In genomic region chr2:179722776-179723386, GRCm38 (mm10) we compare ENCODE assay signal across 11 mouse cellular contexts.
DNase-seq lines count a peak whose midpoint lies in the region; ATAC-seq and TF ChIP-seq lines count a peak whose summit lies in the region.
"Had no signal": no experiment of that assay in that cellular context is flagged by ENCODE, and none has a peak within 500 bp of the region (broad histone marks: within the 10 kb centered on the region; RNA-seq: fewer than 3 reads in every experiment).

No protein-coding gene starts in this region.

- H3K27ac ChIP-seq in kidney, postnatal 0 days = no peak overlapping the region
- no peak overlapping the region for H3K27ac ChIP-seq in hindbrain, postnatal 0 days
- H3K27ac ChIP-seq: liver, embryonic 15.5 days had no signal

- H3K4me1 ChIP-seq in kidney, postnatal 0 days (replicated peaks; ENCODE audit: insufficient read depth, low read length) = no peaks in the 10 kb centered on the region
- H3K4me1 ChIP-seq in hindbrain, postnatal 0 days (ENCODE audit: insufficient read depth, low read length) = 0 out of 2 replicates have a peak, but pooled peaks cover 4% of the 10 kb centered on the region
- H3K4me1 ChIP-seq: liver, embryonic 15.5 days had no signal

- no peak overlapping the region for H3K9ac ChIP-seq in kidney, postnatal 0 days (ENCODE audit: low read depth, low read length)
- no peak overlapping the region for H3K9ac ChIP-seq in hindbrain, postnatal 0 days (replicated peaks; ENCODE audit: low read length)
- H3K9ac ChIP-seq: liver, embryonic 15.5 days had no signal

- DNase-seq in adrenal gland, postnatal 14 days = peak; percentile 19
- no peak for DNase-seq in adrenal gland, adult 2 months
- peak; percentile 26 for DNase-seq in kidney, postnatal 0 days (ENCODE audit: low spot score)
- no peak for DNase-seq in kidney, postnatal 14 days
- DNase-seq in B cell, adult 2 months = peak; percentile 2 to 3
- DNase-seq in hindbrain, postnatal 0 days (ENCODE audit: low spot score) = peak; percentile 55
- DNase-seq in right cerebral cortex, postnatal 4 days = no peak
- DNase-seq in adrenal gland, adult 8-10 months = no peak
- DNase-seq: heart, postnatal 14 days; layer of hippocampus, adult 9-11 months had no signal

- no peaks in the 10 kb centered on the region; the same call in 1 of the 2 replicates for H3K27me3 ChIP-seq in kidney, postnatal 0 days (ENCODE audit: insufficient read depth, low read length)
- no peaks in the 10 kb centered on the region for H3K27me3 ChIP-seq in hindbrain, postnatal 0 days (ENCODE audit: insufficient read depth, low read length)
- H3K27me3 ChIP-seq: liver, embryonic 15.5 days had no signal

- WGBS in kidney, postnatal 0 days = 57% methylated on average over 4 of the region's 4 CpGs
- WGBS in hindbrain, postnatal 0 days = 76% methylated on average over 4 of the region's 4 CpGs

- H3K9me3 ChIP-seq in kidney, postnatal 0 days (replicated peaks; ENCODE audit: low read length) = no peaks in the 10 kb centered on the region
- H3K9me3 ChIP-seq in hindbrain, postnatal 0 days (ENCODE audit: low read length) = no peaks in the 10 kb centered on the region
- H3K9me3 ChIP-seq: liver, embryonic 15.5 days had no signal

- H3K36me3 ChIP-seq in kidney, postnatal 0 days (ENCODE audit: insufficient read depth, low read length) = no peaks in the 10 kb centered on the region
- H3K36me3 ChIP-seq in hindbrain, postnatal 0 days (ENCODE audit: insufficient read depth, low read length) = no peaks in the 10 kb centered on the region
- H3K36me3 ChIP-seq: liver, embryonic 15.5 days had no signal

- H3K4me2 ChIP-seq in kidney, postnatal 0 days (ENCODE audit: low read length) = no peak overlapping the region
- no peak overlapping the region for H3K4me2 ChIP-seq in hindbrain, postnatal 0 days (ENCODE audit: low read depth, low read length)
- H3K4me2 ChIP-seq: liver, embryonic 15.5 days had no signal

- H3K4me3 ChIP-seq in kidney, postnatal 0 days (replicated peaks; ENCODE audit: low read depth, low read length) = no peak overlapping the region
- no peak overlapping the region for H3K4me3 ChIP-seq in hindbrain, postnatal 0 days (ENCODE audit: low read length)
- H3K4me3 ChIP-seq: liver, embryonic 15.5 days had no signal

- ATAC-seq in kidney, postnatal 0 days (replicated peaks; ENCODE audit: low FRiP score, low read depth) = no peak
- peak; percentile 63 for ATAC-seq in hindbrain, postnatal 0 days

- peak; percentile 56 for TF ChIP-seq CTCF in kidney, postnatal 0 days (IDR thresholded peaks at IDR 0.05; ENCODE audit: low read depth)
- peak; percentile 81 for TF ChIP-seq CTCF in hindbrain, postnatal 0 days (IDR thresholded peaks at IDR 0.05; ENCODE audit: low read depth)

Comparison
In these comparisons a context has a peak if more than half of its experiments do, and no peak if none do; other contexts are left out.
1. DNase-seq: peak in adrenal gland, postnatal 14 days (single experiment), kidney, postnatal 0 days (single experiment), B cell, adult 2 months (2 of 2) and hindbrain, postnatal 0 days (single experiment); none in adrenal gland, adult 2 months (single experiment), kidney, postnatal 14 days (single experiment), right cerebral cortex, postnatal 4 days (single experiment) and adrenal gland, adult 8-10 months (single experiment).